Mouse (Mus musculus): Measurements from ENCODE around the gene Irgm2. TPM values are rescaled to one million over a fixed set of nuclear protein-coding genes. Genes with fewer than 3 reads are reported as not detected.

The Irgm2 gene
- polyA plus RNA-seq, 1 experiment, result 44.4 TPM

GRCm38 (mm10) chr11:58180756-58181155, 18.7 kb upstream of the Irgm2 start:
- no peak overlapping the region for H3K4me3 ChIP-seq (ENCODE audit: insufficient read depth, low read length)
- TF ChIP-seq POLR2A (IDR thresholded peaks at IDR 0.05; ENCODE audit: borderline replicate concordance, low read depth, low read length) (no peak), CTCF (IDR thresholded peaks at IDR 0.05; ENCODE audit: low read depth, low read length) (no peak)
- no peak overlapping the region for H3K27ac ChIP-seq (ENCODE audit: insufficient read depth, low read depth, low read length)
- peaks cover 4% of the 10 kb centered on the region for H3K4me1 ChIP-seq (ENCODE audit: control insufficient read depth, insufficient read depth, low read length)

DNA sequence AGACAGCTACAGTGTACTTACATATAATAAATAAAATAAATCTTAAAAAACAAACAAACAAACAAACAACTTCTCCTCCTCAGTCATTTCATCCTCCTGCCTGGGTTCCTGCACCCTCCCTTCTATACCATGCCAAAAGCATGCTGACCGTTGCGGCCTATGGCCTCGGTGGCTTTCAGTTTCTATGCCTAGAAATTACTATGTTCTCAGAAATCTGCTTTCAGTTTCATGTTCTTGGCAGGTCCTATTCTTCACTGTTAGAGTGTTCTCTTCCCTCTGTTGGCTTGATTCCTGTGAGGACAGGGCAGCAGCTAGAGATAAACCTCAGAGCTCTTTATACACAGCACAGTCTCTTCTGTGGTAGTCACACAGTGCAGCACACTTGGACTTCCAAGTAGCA, 15.8 kb upstream of the Irgm2 start:
- TF ChIP-seq CTCF (IDR thresholded peaks at IDR 0.05; ENCODE audit: low read depth, low read length), result no peak
- no peak for TF ChIP-seq POLR2A (IDR thresholded peaks at IDR 0.05; ENCODE audit: borderline replicate concordance, low read depth, low read length)
- no peak overlapping the region for H3K27ac ChIP-seq (ENCODE audit: insufficient read depth, low read depth, low read length)
- H3K4me3 ChIP-seq (ENCODE audit: insufficient read depth, low read length), result no peak overlapping the region
- peaks cover 4% of the 10 kb centered on the region for H3K4me1 ChIP-seq (ENCODE audit: control insufficient read depth, insufficient read depth, low read length)

DNA sequence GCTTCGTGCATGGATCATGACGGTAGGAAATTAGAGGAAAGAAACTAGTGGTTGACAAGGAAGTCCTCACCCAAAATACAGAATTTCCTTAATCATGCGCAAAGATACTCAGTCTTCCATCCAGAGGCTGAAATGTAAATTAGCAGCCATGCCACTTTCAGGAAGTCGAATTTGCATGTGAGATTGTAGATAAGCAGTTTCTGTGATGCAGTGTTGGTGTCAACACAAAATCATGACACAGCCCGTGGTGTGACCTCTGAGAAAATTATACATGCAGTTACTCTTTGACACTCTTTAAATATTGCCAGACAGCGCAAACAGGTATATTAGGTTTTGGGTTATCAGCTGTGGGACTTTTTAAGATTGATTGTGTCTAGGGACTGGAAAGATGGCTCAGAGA, 9.7 kb upstream of the Irgm2 start:
- H3K4me3 ChIP-seq (ENCODE audit: insufficient read depth, low read length), result no peak overlapping the region
- no peaks in the 10 kb centered on the region for H3K4me1 ChIP-seq (ENCODE audit: control insufficient read depth, insufficient read depth, low read length)
- H3K27ac ChIP-seq (ENCODE audit: insufficient read depth, low read depth, low read length), result no peak overlapping the region
- no peak for TF ChIP-seq POLR2A (IDR thresholded peaks at IDR 0.05; ENCODE audit: borderline replicate concordance, low read depth, low read length)
- TF ChIP-seq CTCF (IDR thresholded peaks at IDR 0.05; ENCODE audit: low read depth, low read length), result no peak

DNA sequence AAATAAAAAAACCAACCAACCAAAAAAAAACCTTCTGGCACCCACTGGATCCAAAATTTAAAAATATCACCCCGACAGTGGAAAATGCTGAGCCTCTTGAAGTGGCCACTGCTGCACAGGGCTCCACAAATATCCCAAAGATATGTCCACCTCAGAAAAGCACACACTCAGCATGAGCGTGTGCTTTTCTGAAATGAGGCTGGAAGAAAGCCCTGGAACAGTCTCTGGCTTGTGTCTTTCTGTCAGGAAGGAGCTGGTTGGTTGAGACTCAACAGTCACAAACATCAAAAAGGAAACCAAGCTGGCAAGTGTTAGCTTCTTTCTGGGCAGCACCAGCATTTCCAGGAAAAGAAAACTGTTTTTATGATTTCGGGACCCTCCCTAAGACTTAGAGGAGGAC, 6.1 kb upstream of the Irgm2 start:
- no peaks in the 10 kb centered on the region for H3K4me1 ChIP-seq (ENCODE audit: control insufficient read depth, insufficient read depth, low read length)

GRCm38 (mm10) chr11:58193860-58194520, 5.4 kb upstream of the Irgm2 start:
- TF ChIP-seq POLR2A (IDR thresholded peaks at IDR 0.05; ENCODE audit: borderline replicate concordance, low read depth, low read length), result no peak
- TF ChIP-seq CTCF (IDR thresholded peaks at IDR 0.05; ENCODE audit: low read depth, low read length), result no peak

More for the DNA sequence above, 6.1 kb upstream of the Irgm2 start:
- H3K27ac ChIP-seq (ENCODE audit: insufficient read depth, low read depth, low read length), result no peak overlapping the region
- TF ChIP-seq CTCF (IDR thresholded peaks at IDR 0.05; ENCODE audit: low read depth, low read length), result no peak
- TF ChIP-seq POLR2A (IDR thresholded peaks at IDR 0.05; ENCODE audit: borderline replicate concordance, low read depth, low read length), result no peak
- no peak overlapping the region for H3K4me3 ChIP-seq (ENCODE audit: insufficient read depth, low read length)

GRCm38 (mm10) chr11:58198663-58199062, 755 bp upstream of the Irgm2 start:
- Histone ChIP-seq H3K4me3 (ENCODE audit: insufficient read depth, low read length) (peak overlapping the region; percentile 60; the same call in 1 of the 2 replicates), H3K27ac (ENCODE audit: insufficient read depth, low read depth, low read length) (peak overlapping the region; percentile 67), H3K4me1 (ENCODE audit: control insufficient read depth, insufficient read depth, low read length) (peaks cover 3% of the 10 kb centered on the region; the same call in 1 of the 2 replicates)
- TF ChIP-seq POLR2A (IDR thresholded peaks at IDR 0.05; ENCODE audit: borderline replicate concordance, low read depth, low read length), result no peak
- no peak for TF ChIP-seq CTCF (IDR thresholded peaks at IDR 0.05; ENCODE audit: low read depth, low read length)

More at GRCm38 (mm10) chr11:58193860-58194520, 5.4 kb upstream of the Irgm2 start:
- Histone ChIP-seq H3K4me3 (ENCODE audit: insufficient read depth, low read length) (no peak overlapping the region), H3K27ac (ENCODE audit: insufficient read depth, low read depth, low read length) (no peak overlapping the region), H3K4me1 (ENCODE audit: control insufficient read depth, insufficient read depth, low read length) (no peaks in the 10 kb centered on the region)

- H3K4me3 ChIP-seq (ENCODE audit: insufficient read depth, low read length), result peak overlapping the region; percentile 60; the same call in 1 of the 2 replicates
- TF ChIP-seq POLR2A (IDR thresholded peaks at IDR 0.05; ENCODE audit: borderline replicate concordance, low read depth, low read length) (no peak), CTCF (IDR thresholded peaks at IDR 0.05; ENCODE audit: low read depth, low read length) (no peak)
- H3K4me1 ChIP-seq (ENCODE audit: control insufficient read depth, insufficient read depth, low read length), result peaks cover 3% of the 10 kb centered on the region; the same call in 1 of the 2 replicates
- no peak overlapping the region for H3K27ac ChIP-seq (ENCODE audit: insufficient read depth, low read depth, low read length)
These were observed 808 bp downstream of the Irgm2 start for GRCm38 (mm10) chr11:58200226-58200625.

- H3K4me3 ChIP-seq (ENCODE audit: insufficient read depth, low read length), result no peak overlapping the region
- H3K4me1 ChIP-seq (ENCODE audit: control insufficient read depth, insufficient read depth, low read length), result peaks cover 3% of the 10 kb centered on the region; the same call in 1 of the 2 replicates
- H3K27ac ChIP-seq (ENCODE audit: insufficient read depth, low read depth, low read length), result no peak overlapping the region
- TF ChIP-seq CTCF (IDR thresholded peaks at IDR 0.05; ENCODE audit: low read depth, low read length) (no peak), POLR2A (IDR thresholded peaks at IDR 0.05; ENCODE audit: borderline replicate concordance, low read depth, low read length) (no peak)
These were observed 1.6 kb downstream of the Irgm2 start for GRCm38 (mm10) chr11:58201052-58201451.

- H3K4me3 ChIP-seq (ENCODE audit: insufficient read depth, low read length), result no peak overlapping the region
- no peak overlapping the region for H3K27ac ChIP-seq (ENCODE audit: insufficient read depth, low read depth, low read length)
- TF ChIP-seq CTCF (IDR thresholded peaks at IDR 0.05; ENCODE audit: low read depth, low read length) (no peak), POLR2A (IDR thresholded peaks at IDR 0.05; ENCODE audit: borderline replicate concordance, low read depth, low read length) (no peak)
These were observed 11.0 kb downstream of the Irgm2 start for GRCm38 (mm10) chr11:58210321-58210886.

GRCm38 (mm10) chr11:58211062-58211681, 11.8 kb downstream of the Irgm2 start:
- TF ChIP-seq POLR2A (IDR thresholded peaks at IDR 0.05; ENCODE audit: borderline replicate concordance, low read depth, low read length) (no peak), CTCF (IDR thresholded peaks at IDR 0.05; ENCODE audit: low read depth, low read length) (no peak)
- Histone ChIP-seq H3K27ac (ENCODE audit: insufficient read depth, low read depth, low read length) (no peak overlapping the region), H3K4me3 (ENCODE audit: insufficient read depth, low read length) (no peak overlapping the region), H3K4me1 (ENCODE audit: control insufficient read depth, insufficient read depth, low read length) (peaks cover 22% of the 10 kb centered on the region)

More at GRCm38 (mm10) chr11:58210321-58210886, 11.0 kb downstream of the Irgm2 start:
- peaks cover 18% of the 10 kb centered on the region for H3K4me1 ChIP-seq (ENCODE audit: control insufficient read depth, insufficient read depth, low read length)

All from bone marrow macrophage, adult 2 months (primary cell).